Mouse (Mus musculus) lung, embryonic 14.5 days (tissue): ENCODE measurements around the gene Rlbp1. TPM values are rescaled to one million over a fixed set of nuclear protein-coding genes. Genes with fewer than 3 reads are reported as not detected.
A peak's percentile ranks its signal among the peaks of the same experiment; 100 is the strongest.

Experiments used
- ATAC-seq: fragments of 200-750 bp; cut with Nextera tagmentation; 2 replicates; pipeline ENCODE4 v1.8.0; 2017; ENCODE audit warnings: mild to moderate bottlenecking, moderate TSS enrichment, moderate library complexity; ENCODE audit not compliant: insufficient read depth
- DNase-seq: peaks from one replicate; pipeline ENCODE4 v3.0.0-alpha.2; 2015
- H3K27ac ChIP-seq: fragments of 300-500 bp; sonication (generic); 2 replicates; pipeline ENCODE4 v1.5.1; 2014; ENCODE audit warnings: low read depth, mild to moderate bottlenecking, moderate library complexity
- H3K27me3 ChIP-seq: fragments of 300-500 bp; sonication (generic); 2 replicates; pipeline ENCODE4 v1.6.1; 2014; ENCODE audit warnings: low read length, control low read depth; ENCODE audit not compliant: insufficient read depth
- H3K36me3 ChIP-seq: fragments of 300-500 bp; sonication (generic); 2 replicates; pipeline ENCODE4 v1.6.1; 2014; ENCODE audit warnings: control low read depth; ENCODE audit not compliant: insufficient read depth
- H3K4me1 ChIP-seq: fragments of 300-500 bp; sonication (generic); 2 replicates; pipeline ENCODE4 v1.6.1; 2014; ENCODE audit warnings: antibody characterized with exemption, control low read depth; ENCODE audit not compliant: insufficient read depth
- H3K4me2 ChIP-seq: fragments of 300-500 bp; sonication (generic); 2 replicates; pipeline ENCODE4 v1.6.1; 2014; ENCODE audit warnings: mild to moderate bottlenecking
- H3K4me3 ChIP-seq: fragments of 300-500 bp; sonication (generic); 2 replicates; pipeline ENCODE4 v1.5.1; 2014; ENCODE audit warnings: low read depth, low read length
- H3K9ac ChIP-seq: fragments of 300-500 bp; sonication (generic); 2 replicates; pipeline ENCODE4 v1.6.1; 2014
- H3K9me3 ChIP-seq: fragments of 300-500 bp; sonication (generic); 2 replicates; pipeline ENCODE4 v1.6.1; 2016; ENCODE audit warnings: low read depth, low read length, control low read depth
- CTCF ChIP-seq: IDR thresholded peaks from 2 replicates; pipeline ENCODE4 v1.5.1; 2016; ENCODE audit warnings: antibody characterized with exemption, low read depth
- WGBS: fragments of 180-500 bp; shearing (Covaris S2); extraction: QIAGEN DNeasy Blood & Tissue Kit; methylation state at CpG from one replicate; pipeline ENCODE4 v1.1.7; 2014; 5-methylcytosine and 5-hydroxymethylcytosine counted together
- polyA plus RNA-seq: library from polyadenylated mRNA; unstranded; fragments of >200 nt; fragmentation: Nextera tagmentation; extraction: Ambion mirVana; gene quantifications from 2 replicates; pipeline ENCODE4 v1.2.1, GENCODE M21; 2014

Rlbp1 gene
- polyA plus RNA-seq: 0.26 and 0.54 TPM in 2 replicates

GRCm38 (mm10) chr7:79386422-79387133 lies at the start of gene Rlbp1:
Gene Rlbp1, minus strand, starts transcription at chr7:79387048.
- Histone ChIP-seq H3K4me2 (no peak within 1 kb of the TSS), H3K27me3 (no peaks in the 10 kb centered on the region), H3K9me3 (no peaks in the 10 kb centered on the region), H3K27ac (peak within 1 kb of the TSS; percentile 42; the same call in 1 of the 2 replicates), H3K4me1 (no peaks in the 10 kb centered on the region), H3K9ac (no peak within 1 kb of the TSS), H3K36me3 (no peaks in the 10 kb centered on the region), H3K4me3 (no peak within 1 kb of the TSS)
- 67% methylated on average over 16 of the region's 16 CpGs for WGBS
- DNase-seq: no peak
- TF ChIP-seq CTCF: no peak
- no peak for ATAC-seq

GRCm38 (mm10) chr7:79428243-79428642 lies 41.4 kb upstream of the Rlbp1 start:
- H3K4me2 ChIP-seq: no peak overlapping the region
- DNase-seq (no peak), ATAC-seq (no peak)
- WGBS: 56% methylated on average over 5 of the region's 5 CpGs
- H3K9me3 ChIP-seq: no peaks in the 10 kb centered on the region
- no peak overlapping the region for H3K4me3 ChIP-seq
- TF ChIP-seq CTCF: no peak
- no peak overlapping the region for H3K27ac ChIP-seq
- no peaks in the 10 kb centered on the region; the same call in 1 of the 2 replicates for H3K36me3 ChIP-seq
- H3K4me1 ChIP-seq: no peaks in the 10 kb centered on the region
- H3K27me3 ChIP-seq: no peaks in the 10 kb centered on the region
- H3K9ac ChIP-seq: no peak overlapping the region

DNA sequence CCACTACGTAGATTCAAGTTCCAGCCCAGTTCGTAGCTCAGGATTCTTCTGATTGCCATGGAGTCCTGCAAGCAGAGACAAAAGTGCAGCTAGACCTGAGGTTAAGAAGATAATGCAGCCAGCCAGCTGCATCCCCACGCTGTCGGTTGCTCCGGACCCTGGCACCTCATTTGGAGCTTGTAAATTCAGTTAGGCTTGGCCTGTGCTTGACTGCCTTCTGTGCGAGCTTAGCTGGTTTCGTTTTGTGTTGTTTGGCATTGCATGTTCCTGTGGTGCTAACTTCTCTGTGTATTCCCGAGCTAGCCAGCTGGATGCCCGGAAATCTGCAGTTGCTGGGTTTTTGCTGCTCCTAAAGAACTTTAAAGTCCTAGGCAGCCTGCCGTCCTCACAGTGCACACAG lies 39.0 kb upstream of the Rlbp1 start:
- H3K9ac ChIP-seq: no peak overlapping the region

DNA sequence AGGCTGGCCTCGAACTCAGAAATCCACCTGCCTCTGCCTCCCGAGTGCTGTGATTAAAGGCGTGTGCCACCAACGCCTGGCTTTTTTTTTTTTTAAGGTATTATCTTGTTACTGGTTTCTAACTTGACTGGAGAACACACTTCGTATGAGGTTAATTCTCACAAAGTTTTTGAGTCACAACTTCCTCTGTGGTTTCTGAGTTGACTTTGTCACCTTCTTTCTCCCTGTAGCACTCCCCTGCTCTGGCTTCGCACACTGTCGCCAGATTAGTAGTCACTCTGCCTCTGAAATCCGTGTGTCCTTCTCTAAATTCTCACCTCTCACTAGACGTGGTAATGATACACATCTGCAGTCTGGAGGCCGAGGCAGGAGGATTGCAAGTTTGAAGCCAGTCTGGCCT lies 36.0 kb upstream of the Rlbp1 start:
- no peak overlapping the region for H3K4me3 ChIP-seq
- H3K36me3 ChIP-seq: 0 out of 2 replicates have a peak, but pooled peaks cover 4% of the 10 kb centered on the region

More for the DNA sequence above, 39.0 kb upstream of the Rlbp1 start:
- Histone ChIP-seq H3K4me1 (no peaks in the 10 kb centered on the region), H3K4me2 (no peak overlapping the region), H3K27ac (no peak overlapping the region), H3K36me3 (0 out of 2 replicates have a peak, but pooled peaks cover 1% of the 10 kb centered on the region), H3K4me3 (no peak overlapping the region), H3K9me3 (no peaks in the 10 kb centered on the region), H3K27me3 (no peaks in the 10 kb centered on the region)
- WGBS: 75% methylated on average over 10 of the region's 10 CpGs
- no peak for ATAC-seq
- DNase-seq: no peak
- TF ChIP-seq CTCF: no peak

DNA sequence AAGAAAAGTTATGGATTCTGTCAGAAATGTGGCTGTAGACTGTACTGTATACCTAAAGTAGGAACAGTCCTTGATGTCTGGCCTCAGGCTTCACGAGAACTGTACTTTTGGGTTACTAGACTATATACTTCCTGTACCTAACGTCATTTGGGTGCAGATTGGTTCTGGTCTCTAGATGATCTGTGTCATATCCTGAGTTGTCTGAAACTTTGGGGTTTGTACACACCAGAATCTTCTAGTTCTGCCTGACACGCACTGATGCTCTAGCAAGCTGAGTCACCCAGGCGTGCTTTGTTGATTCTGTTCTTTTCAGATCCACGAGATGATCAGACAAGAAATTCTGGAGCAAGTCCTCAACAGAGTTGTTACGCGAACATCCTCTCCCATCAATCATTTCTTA lies 33.1 kb upstream of the Rlbp1 start:
- H3K9ac ChIP-seq: no peak overlapping the region
- no peaks in the 10 kb centered on the region for H3K9me3 ChIP-seq
- 0 out of 2 replicates have a peak, but pooled peaks cover 4% of the 10 kb centered on the region for H3K36me3 ChIP-seq
- H3K4me3 ChIP-seq: no peak overlapping the region
- DNase-seq: no peak
- ATAC-seq: no peak
- TF ChIP-seq CTCF: no peak
- 86% methylated on average over 7 of the region's 7 CpGs for WGBS
- H3K4me1 ChIP-seq: no peaks in the 10 kb centered on the region
- no peak overlapping the region for H3K27ac ChIP-seq
- H3K4me2 ChIP-seq: no peak overlapping the region
- no peaks in the 10 kb centered on the region for H3K27me3 ChIP-seq

More for the DNA sequence above, 36.0 kb upstream of the Rlbp1 start:
- no peaks in the 10 kb centered on the region for H3K4me1 ChIP-seq
- DNase-seq (no peak), ATAC-seq (no peak)
- no peak overlapping the region for H3K4me2 ChIP-seq
- TF ChIP-seq CTCF: no peak
- H3K9me3 ChIP-seq: no peaks in the 10 kb centered on the region
- 92% methylated on average over 10 of the region's 10 CpGs for WGBS
- H3K9ac ChIP-seq: no peak overlapping the region
- H3K27ac ChIP-seq: no peak overlapping the region
- no peaks in the 10 kb centered on the region for H3K27me3 ChIP-seq

DNA sequence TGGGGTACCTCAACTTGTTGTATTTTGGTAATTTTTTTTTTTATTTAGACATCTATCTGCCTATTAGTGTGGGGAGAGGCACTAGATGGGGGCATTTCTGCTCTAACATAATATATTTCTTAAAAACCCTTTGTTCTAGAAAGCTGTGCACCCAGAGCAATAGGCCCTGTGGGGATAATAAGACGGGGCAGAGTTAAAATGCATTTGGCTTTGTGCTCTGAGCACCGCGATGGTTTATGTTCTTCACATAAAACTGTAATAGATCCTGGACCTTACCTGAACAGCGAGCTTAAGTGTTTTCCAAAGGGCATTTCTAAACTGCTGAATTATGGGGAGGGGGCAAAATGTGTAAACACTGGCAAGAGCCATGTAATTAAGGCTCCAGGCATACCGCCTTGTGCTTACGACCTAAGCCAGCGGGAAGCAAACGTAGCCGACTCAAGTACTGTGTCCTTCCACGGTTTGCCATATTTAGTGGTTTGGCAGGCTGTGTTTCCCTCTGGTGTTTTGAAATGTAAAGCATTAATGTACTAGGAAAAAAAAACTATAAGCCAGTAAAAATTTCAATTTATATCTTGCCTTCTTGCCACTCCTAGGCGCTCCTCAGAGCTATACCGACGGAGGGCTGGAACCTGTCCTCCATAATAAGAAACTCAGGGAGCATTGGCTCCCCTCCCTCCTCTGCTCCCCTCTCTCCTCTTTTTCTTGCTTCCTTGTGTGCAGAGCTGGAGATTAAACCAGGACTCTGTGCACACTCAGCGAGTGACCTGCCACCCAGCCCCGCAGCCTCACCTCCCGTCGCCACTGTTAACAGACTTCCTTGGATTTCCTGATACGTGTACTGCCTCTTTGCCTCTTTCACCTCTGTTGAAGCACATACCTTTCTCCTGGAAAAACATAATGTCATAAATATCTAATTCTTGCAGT lies 27.9 kb upstream of the Rlbp1 start:
- Histone ChIP-seq H3K4me3 (no peak overlapping the region), H3K9me3 (no peaks in the 10 kb centered on the region), H3K36me3 (peaks cover 14% of the 10 kb centered on the region; the same call in 1 of the 2 replicates), H3K4me1 (no peaks in the 10 kb centered on the region), H3K9ac (no peak overlapping the region), H3K27me3 (no peaks in the 10 kb centered on the region), H3K27ac (no peak overlapping the region), H3K4me2 (no peak overlapping the region)
- ATAC-seq: no peak
- WGBS: 79% methylated on average over 18 of the region's 18 CpGs
- TF ChIP-seq CTCF: no peak
- no peak for DNase-seq

- H3K36me3 ChIP-seq: no peaks in the 10 kb centered on the region; the same call in 1 of the 2 replicates
- no peak for TF ChIP-seq CTCF
- no peak overlapping the region for H3K4me3 ChIP-seq
- no peak for ATAC-seq
- no peaks in the 10 kb centered on the region for H3K4me1 ChIP-seq
- no peak overlapping the region for H3K4me2 ChIP-seq
- H3K27ac ChIP-seq: no peak overlapping the region
- no peak overlapping the region for H3K9ac ChIP-seq
- no peaks in the 10 kb centered on the region for H3K9me3 ChIP-seq
- H3K27me3 ChIP-seq: no peaks in the 10 kb centered on the region
- DNase-seq: no peak
- 80% methylated on average over 3 of the region's 3 CpGs for WGBS
Observed at GRCm38 (mm10) chr7:79400296-79400695, 13.4 kb upstream of the Rlbp1 start.
